Mouse (Mus musculus): ENCODE measurements around the gene Dgki. TPM values are rescaled to one million over a fixed set of nuclear protein-coding genes. Genes with fewer than 3 reads are reported as not detected.

Gene Dgki
- total and polyA plus RNA-seq, 3 experiments, result 4.4 to 8.7 (median 7.7) TPM

- H3K9ac ChIP-seq (ENCODE audit: insufficient read depth, low read depth), result no peak overlapping the region
- DNase-seq (ENCODE audit: extremely low read depth), result no peak
- dilution Hi-C loops (cut with MboI; ENCODE audit: extremely low pct_ligation_motif_present, extremely low pct_unique_long_range_greater_than_20kb, low sequenced_read_pairs) (no loop called here), in situ Hi-C loops (cut with MboI; ENCODE audit: low pct_ligation_motif_present, low pct_unique_long_range_greater_than_20kb, low sequenced_read_pairs) (loop anchor here (25.0 kb wide), 1 partner anchor 641 kb away; no protein-coding TSS in a partner anchor)
- TF ChIP-seq PAX5 (IDR thresholded peaks at IDR 0.05; ENCODE audit: low read length) (no peak), RCOR1 (conservative IDR thresholded peaks at IDR 0.05; ENCODE audit: low read depth, low read length) (no peak), TBP (conservative IDR thresholded peaks at IDR 0.05; ENCODE audit: low read depth, low read length) (no peak), POLR2AphosphoS2 (IDR thresholded peaks at IDR 0.05; ENCODE audit: low read depth, low read length) (no peak), ZC3H11A (IDR thresholded peaks at IDR 0.05; ENCODE audit: low read depth, low read length) (no peak), SMC3 (IDR thresholded peaks at IDR 0.05; ENCODE audit: low read depth, low read length) (no peak), ZKSCAN1 (IDR thresholded peaks at IDR 0.05; ENCODE audit: borderline replicate concordance, low read depth, low read length) (no peak), E2F4 (IDR thresholded peaks at IDR 0.05; ENCODE audit: insufficient replicate concordance, low read depth, low read length) (no peak)
- peaks cover 29% of the 10 kb centered on the region in 2 experiments for H3K36me3 ChIP-seq (replicated peaks in 1 of 2; ENCODE audit: control insufficient read depth in 1 of 2, insufficient read depth in 1 of 2, low read length in 1 of 2)
- H3K27ac ChIP-seq (ENCODE audit: insufficient read depth, low read depth), result no peak overlapping the region
- H3K4me1 ChIP-seq (ENCODE audit: control insufficient read depth in 1 of 2, insufficient read depth in 2 of 2), result peaks cover 9 to 27% of the 10 kb centered on the region in 2 experiments
- no peak overlapping the region for H3K4me2 ChIP-seq (ENCODE audit: insufficient read depth, low read depth, poor library complexity, severe bottlenecking)
- H3K79me2 ChIP-seq (replicated peaks; ENCODE audit: control insufficient read depth, extremely low read depth, insufficient read depth, poor library complexity, severe bottlenecking), result no peaks in the 10 kb centered on the region
- no peaks in the 10 kb centered on the region for H3K27me3 ChIP-seq (replicated peaks)
- no peaks in the 10 kb centered on the region for H3K9me3 ChIP-seq (replicated peaks; ENCODE audit: low read length)
- no peak overlapping the region for H3K4me3 ChIP-seq (replicated peaks in 1 of 3; ENCODE audit: low read depth in 2 of 3, low read length in 2 of 3, poor library complexity in 1 of 3)
Observed at GRCm38 (mm10) chr6:37328671-37329070, 28.7 kb upstream of the Dgki start.

- no peak for DNase-seq (ENCODE audit: extremely low read depth)
- no peak overlapping the region for H3K4me3 ChIP-seq (replicated peaks in 1 of 3; ENCODE audit: low read depth in 2 of 3, low read length in 2 of 3, poor library complexity in 1 of 3)
- H3K27ac ChIP-seq (ENCODE audit: insufficient read depth, low read depth), result no peak overlapping the region
- TF ChIP-seq POLR2AphosphoS2 (IDR thresholded peaks at IDR 0.05; ENCODE audit: low read depth, low read length) (no peak), MEF2A (IDR thresholded peaks at IDR 0.05; ENCODE audit: borderline replicate concordance, low read depth, low read length) (no peak), SMC3 (IDR thresholded peaks at IDR 0.05; ENCODE audit: low read depth, low read length) (no peak), KAT2A (IDR thresholded peaks at IDR 0.05; ENCODE audit: insufficient replicate concordance, low read length) (no peak), CHD1 (IDR thresholded peaks at IDR 0.05; ENCODE audit: low read depth, low read length) (no peak), SIN3A (IDR thresholded peaks at IDR 0.05; ENCODE audit: low read length) (no peak), JUND (conservative IDR thresholded peaks at IDR 0.05; ENCODE audit: low read depth, low read length) (no peak), MAFK (IDR thresholded peaks at IDR 0.05; ENCODE audit: insufficient replicate concordance, low read length) (no peak), ETS1 (conservative IDR thresholded peaks at IDR 0.05; ENCODE audit: low read depth, low read length) (no peak), MXI1 (IDR thresholded peaks at IDR 0.05; ENCODE audit: low read depth, low read length) (no peak), USF2 (conservative IDR thresholded peaks at IDR 0.05; ENCODE audit: low read depth, low read length) (no peak), ELF1 (IDR thresholded peaks at IDR 0.05; ENCODE audit: low read depth, low read length) (no peak)
- in situ Hi-C loops (cut with MboI; ENCODE audit: low pct_ligation_motif_present, low pct_unique_long_range_greater_than_20kb, low sequenced_read_pairs) (loop anchor here (25.0 kb wide), 1 partner anchor 640 kb away; no protein-coding TSS in a partner anchor), dilution Hi-C loops (cut with MboI; ENCODE audit: extremely low pct_ligation_motif_present, extremely low pct_unique_long_range_greater_than_20kb, low sequenced_read_pairs) (no loop called here)
- H3K4me2 ChIP-seq (ENCODE audit: insufficient read depth, low read depth, poor library complexity, severe bottlenecking), result no peak overlapping the region
- H3K9me3 ChIP-seq (replicated peaks; ENCODE audit: low read length), result no peaks in the 10 kb centered on the region
- H3K9ac ChIP-seq (ENCODE audit: insufficient read depth, low read depth), result no peak overlapping the region
- H3K4me1 ChIP-seq (ENCODE audit: control insufficient read depth in 1 of 2, insufficient read depth in 2 of 2), result peaks cover 9 to 27% of the 10 kb centered on the region in 2 experiments
- peaks cover 19 to 21% of the 10 kb centered on the region in 2 experiments for H3K36me3 ChIP-seq (replicated peaks in 1 of 2; ENCODE audit: control insufficient read depth in 1 of 2, insufficient read depth in 1 of 2, low read length in 1 of 2)
- no peaks in the 10 kb centered on the region for H3K27me3 ChIP-seq (replicated peaks)
- H3K79me2 ChIP-seq (replicated peaks; ENCODE audit: control insufficient read depth, extremely low read depth, insufficient read depth, poor library complexity, severe bottlenecking), result no peaks in the 10 kb centered on the region
Observed at GRCm38 (mm10) chr6:37327519-37327918, 27.5 kb upstream of the Dgki start.

Measured in CH12.LX (cell line).